Mouse (Mus musculus): ENCODE results near the gene Iqschfp.

DNA sequence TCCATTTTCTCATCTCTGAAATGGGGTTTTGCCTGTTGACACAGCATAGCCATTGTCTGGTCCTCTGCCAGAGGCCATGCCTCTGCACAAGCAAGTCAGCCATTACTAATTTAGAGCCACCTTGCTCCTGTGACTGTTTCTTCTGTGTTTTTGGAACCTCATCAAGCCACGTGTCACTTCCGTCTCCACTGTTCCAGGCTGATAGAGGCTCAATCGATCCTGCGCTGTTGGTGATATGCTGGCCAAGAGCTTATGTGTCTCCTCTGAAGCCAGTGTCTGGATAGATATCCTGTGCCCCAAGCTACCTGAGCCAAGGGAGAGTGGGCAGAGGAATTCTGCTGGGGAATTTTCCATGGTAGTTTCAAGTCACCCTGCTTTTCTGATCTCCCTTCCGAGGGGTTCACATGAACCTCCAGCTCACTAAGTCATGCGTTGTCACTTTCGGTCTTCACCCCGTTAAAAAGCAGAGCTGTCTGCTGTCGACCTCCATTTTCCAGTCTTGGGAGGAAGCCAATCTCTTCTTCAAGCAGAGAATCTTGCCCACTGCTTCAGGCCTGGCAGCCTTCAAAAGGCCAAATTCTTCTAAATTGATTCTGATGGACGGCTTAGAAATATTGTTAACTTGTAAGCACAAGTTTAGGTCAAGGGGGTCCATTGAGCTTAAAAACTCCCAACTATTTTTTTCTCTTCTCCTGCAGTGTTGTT, 683.8 kb downstream of the Iqschfp start:
- TF ChIP-seq POLR2A (IDR thresholded peaks at IDR 0.05; ENCODE audit: borderline replicate concordance, control insufficient read depth, low read depth, low read length) (no peak), CTCF (IDR thresholded peaks at IDR 0.05; ENCODE audit: control insufficient read depth, insufficient read depth, low read length) (no peak)
